Mouse (Mus musculus) megakaryocyte, embryonic 14.5 days (primary cell): ENCODE data around the gene Chst3.

ENCODE experiments used
- FLI1 ChIP-seq: IDR thresholded peaks from 2 replicates; pipeline ENCODE4 v1.6.1; 2012; ENCODE audit warnings: low read length, inconsistent platforms, mixed read lengths
- GATA1 ChIP-seq: IDR thresholded peaks from 3 replicates; pipeline ENCODE4 v1.6.1; 2012; ENCODE audit warnings: mixed read lengths, low read length, inconsistent platforms, borderline replicate concordance

- TF ChIP-seq GATA1 (no peak), FLI1 (no peak)
Observed at GRCm38 (mm10) chr10:60245041-60245440, 26.0 kb upstream of the Chst3 start.
